Mouse (Mus musculus) 3134 (cell line): ENCODE results near the gene Baz1b.
A peak's percentile ranks its signal among the peaks of the same experiment; 100 is the strongest.

Source experiments
- DNase-seq: peaks from one replicate; pipeline ENCODE4 v3.0.0-alpha.2; 2011; ENCODE audit warnings: low spot score; ENCODE audit not compliant: insufficient read length; ENCODE audit errors: extremely low read depth

The Baz1b gene

DNA sequence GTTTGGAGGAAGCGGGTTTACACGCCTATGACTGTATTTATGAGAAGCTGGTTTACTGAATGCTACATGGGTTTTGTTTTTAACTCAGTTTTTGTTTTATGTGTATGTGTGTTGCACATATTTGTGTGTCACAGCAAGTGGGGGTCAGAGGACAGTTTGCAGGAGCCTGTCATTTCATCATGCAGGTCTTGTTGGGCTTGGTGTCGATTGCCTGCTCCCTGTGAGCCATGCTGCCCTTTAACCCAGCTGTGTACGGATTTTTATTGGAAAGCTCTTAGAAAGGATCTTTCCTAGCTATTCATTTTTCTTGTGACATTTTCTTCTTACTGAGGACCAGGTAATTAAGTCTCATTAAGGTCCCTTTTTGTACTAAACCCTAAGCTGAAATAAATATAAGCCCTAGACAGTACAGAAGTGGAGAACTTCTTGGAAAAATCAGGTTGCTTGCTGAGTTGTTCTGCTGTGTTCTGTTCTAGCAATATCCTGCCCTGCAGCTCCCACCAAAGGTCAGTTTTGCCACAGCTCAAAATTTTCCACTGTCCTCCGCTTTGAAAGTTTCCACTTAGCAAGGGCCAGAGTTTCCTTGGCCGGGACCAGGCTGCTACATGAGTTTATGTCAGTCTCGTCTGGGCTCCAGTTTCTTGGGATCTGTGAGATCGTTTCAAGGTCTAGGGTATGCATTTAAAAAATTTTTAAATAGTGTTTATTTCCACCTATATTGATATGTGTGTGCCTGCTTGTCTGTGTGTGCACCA lies 46.3 kb downstream of the Baz1b start:
- no peak for DNase-seq

DNA sequence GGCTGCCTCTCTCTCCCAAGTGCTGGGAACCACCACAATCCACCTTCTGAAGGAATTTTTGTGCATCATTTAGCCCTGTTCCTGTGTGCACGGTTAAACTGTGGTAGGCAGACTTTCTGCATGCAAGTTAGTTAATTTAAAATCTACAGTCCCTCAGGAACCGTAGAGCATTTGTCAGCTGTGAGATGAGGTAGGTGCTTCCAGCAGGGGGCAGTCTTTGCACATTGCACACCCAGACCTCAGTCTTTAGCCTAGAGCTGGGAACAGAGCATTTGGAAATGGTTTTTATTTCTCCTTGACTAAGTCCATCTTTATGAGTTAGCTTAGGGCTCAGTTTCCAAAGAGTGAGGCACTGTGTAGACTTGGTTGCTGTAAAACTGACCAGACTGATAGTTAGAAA lies 49.5 kb downstream of the Baz1b start:
- no peak for DNase-seq

DNA sequence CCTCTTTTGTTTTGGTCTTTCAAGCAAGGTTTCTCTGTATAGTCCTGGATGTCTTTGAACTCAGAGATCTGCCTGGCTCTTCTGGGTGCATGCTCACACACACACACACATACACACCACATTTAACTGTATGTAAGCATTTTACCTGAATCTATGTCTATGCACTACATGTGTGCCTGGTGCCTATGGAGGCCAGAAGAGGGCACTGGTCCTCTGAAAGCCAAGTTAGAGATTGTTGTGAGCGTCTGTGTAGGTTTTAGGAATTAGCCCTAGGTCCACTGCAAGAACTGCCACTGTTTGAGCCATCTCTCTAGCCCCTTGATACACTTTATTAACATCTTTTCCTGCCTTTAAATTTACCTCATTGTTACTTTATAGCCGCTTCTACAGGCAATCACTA lies 51.8 kb downstream of the Baz1b start:
- no peak for DNase-seq

DNA sequence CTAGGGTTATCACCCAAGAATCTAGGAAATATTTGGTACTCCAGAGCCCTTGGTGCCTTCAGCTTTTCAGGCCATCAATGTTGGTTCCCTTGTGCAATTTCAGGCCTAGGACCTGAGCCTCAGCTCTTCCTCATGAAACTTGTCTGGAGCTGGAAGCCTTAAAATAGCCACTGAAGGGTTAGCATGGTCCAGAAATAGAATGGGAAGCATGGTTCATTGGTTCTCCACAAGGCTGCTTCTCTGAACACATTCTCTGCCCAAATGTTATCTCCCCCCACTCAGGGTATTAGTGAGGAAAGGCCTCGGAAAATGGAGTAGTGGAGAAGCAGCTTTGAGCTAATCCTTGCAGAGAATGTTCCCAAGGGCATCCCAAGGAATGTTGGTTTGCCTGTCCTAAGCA lies 54.4 kb downstream of the Baz1b start:
- no peak for DNase-seq

DNA sequence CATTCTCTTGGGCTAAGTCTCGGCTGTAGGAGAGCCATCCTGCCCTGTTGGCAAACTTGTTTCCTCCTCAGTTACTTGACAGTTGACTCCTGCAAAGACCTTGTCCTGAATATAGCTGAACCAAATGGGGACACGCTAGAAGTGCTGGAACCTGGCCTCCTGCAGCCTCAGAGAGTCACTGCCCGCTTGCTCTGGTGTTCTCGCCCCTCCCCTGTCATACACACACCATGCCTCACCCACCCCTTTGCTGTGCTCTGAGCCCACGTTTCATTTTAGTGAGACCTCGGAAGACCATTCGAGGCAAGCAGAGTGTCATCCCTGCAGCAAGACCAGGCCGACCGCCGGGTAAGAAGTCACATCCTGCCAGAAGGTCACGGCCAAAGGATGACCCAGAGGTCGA lies 55.1 kb downstream of the Baz1b start:
- DNase-seq = no peak

DNA sequence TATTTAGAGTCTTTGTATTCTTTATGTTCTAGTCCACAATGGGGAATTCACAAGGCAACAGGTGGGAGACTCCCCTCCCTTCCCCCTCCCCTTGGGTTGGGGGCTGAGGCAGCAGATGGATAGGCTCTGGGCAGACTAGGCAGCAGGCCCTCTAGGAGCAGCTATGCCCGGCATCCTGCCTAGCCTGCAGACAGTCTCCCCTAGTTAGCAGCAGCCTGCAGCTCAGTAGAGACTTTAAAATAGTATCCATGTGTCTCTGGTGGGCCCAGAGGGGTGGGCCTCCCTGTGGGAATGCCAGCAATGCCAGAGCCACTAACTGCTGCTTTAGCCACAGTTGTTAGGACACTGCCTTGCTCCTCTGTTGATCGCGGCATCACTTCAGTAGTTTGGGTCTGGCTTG lies 55.5 kb downstream of the Baz1b start:
- DNase-seq = no peak

DNA sequence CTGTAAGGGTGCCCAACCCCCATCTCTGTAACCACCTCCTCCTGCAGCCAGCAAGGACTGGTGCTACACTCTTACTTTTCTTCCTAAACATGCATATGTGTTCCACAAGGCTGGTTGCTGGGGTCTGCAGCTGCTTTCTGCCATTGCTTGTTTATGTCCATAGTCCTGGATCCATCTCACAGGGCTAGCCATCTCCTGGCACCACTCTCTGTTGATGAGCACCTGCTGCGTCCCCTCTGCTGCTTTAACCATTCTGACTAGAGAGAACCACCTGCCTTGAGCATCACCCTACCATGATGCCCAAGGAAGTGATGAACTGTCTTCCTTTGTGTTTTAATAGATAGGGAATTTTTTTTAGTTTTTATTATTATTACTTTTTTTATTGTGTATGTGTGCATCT lies 56.1 kb downstream of the Baz1b start:
- no peak for DNase-seq

DNA sequence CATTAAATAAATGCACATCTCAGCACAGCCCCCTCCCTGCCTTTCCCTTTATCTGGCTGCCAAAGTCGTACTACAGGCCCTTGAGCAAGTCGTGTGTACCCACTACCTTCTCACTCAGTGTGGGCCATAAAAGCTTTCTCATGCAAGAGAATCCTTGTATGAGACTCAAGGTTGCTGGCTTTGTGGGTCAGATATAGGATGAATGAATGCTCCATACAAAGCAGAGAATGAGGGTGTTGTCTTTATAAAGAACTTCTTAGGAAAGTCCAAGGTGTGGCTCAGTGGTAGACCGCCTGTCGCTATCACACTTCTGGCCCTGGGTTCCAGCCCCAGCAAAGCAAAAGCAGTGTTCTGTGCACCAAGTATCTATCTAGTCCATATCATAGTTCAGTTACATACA lies 59.5 kb downstream of the Baz1b start:
- no peak for DNase-seq

DNA sequence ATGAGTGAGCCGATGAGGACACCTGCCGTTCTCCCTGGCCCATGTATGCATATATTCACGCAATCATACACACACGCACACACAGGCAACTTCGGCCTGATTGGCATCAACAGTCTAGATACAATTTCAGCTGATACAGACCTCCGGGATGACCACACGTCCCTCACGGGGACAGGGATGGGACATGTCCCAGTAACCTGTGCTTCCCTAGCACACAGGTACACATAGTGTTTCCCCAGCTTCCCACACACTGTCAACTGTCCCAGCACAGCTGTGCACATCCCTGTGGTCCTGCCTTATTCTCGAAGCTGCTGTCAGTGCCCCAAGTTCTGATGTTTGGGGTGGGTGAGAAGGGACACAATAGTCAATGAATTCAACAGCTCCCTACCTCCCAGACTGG lies 60.3 kb downstream of the Baz1b start:
- no peak for DNase-seq

DNA sequence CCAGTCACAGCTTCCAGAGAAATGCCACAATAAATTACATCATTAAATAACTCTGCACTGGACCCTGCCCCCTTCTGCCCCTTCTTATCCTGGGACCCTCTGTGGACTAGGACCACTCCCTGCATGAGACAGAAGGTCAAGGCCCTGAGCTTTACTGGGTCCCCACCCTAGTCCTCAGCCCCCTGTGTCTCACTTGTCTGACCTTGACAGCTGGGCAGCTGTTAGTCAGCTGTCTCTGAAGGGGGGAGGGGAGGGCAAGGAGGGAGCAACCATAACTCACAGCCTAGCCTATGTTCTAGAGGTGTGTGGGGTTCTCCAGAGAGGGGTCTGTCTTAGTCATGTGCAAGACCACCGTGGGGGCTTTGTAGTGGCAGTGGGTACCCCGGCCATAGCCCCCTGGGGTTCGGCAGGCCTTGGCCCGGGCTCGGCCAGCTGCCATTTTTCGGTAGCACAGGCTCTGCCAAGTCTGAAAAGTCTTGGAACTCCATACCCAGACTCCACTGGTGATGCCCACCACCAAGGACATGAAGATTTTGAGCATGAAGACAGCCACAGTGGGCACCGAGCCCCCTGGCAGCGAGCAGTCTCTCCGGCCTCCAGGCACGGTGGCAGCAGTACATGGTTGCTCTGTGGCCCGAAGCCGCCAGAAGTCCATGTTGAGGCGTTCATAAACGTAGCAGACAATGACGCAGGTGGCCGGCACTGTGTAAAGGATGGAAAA lies 62.1 kb downstream of the Baz1b start:
- DNase-seq = no peak

DNA sequence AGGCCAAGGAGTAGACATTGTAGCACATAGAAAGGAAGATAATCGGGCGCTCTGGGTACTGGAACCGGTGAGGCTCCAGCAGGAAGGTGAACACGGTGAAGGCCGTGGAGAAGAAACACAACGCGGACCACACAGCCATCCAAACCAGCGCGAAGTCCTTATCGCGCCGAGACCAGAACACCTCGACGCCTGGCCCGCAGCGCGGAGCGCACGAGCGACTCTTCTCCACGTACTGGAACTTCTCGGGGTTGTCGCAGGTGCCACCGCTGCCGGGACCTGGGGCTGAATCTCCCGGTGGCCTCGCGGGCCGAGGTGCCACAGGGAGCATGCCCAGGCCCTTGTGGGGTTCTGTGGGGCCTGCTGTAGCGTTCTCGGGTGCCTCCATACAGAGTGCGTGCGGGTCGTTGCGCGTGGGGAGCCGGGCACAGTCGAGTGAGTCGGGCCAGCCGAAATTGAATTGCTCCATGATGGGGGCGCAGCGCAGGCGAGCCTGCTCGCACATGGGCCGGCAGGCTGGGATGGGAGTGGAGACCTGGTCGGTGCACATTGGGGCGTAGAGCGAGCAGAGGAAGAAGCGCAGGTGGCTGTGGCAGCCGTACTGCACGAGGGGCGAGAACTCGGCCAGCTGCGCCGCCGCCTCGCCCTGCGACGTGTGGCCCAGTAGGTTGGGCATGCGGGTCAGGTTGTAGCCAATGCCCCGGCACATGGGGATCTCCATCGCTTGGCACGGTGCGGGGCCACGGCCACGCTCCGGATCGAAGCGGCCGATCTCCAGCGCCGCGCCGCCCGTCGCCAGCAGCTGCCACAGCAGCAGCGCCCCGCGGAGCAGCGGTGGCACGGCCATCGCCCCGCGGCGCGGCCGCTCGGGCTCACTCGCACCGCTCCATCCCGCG lies 63.4 kb downstream of the Baz1b start:
- DNase-seq = no peak

DNA sequence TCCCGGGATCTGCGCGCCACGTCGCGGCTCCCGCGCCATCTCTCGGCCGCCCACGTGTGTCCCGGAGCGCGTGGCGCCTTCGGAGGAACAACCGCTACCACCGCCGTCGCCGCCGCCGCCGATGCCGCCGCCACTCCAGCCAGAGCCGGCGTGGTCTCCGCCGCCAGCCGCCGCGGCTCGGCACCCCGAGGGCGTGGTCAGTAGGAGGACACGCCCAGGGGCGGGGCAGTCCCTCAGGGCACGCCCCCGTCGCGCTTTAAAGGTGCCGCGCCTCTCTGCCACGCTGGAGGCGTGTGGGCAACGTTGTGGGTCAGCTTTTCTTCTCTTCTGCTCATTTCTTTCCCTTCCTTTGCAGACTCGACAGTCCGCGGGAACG lies 64.0 kb downstream of the Baz1b start, which contains the start of gene Fzd9:
Gene Fzd9 (minus strand): TSS at position 152 of the 376 bp plus-strand sequence.
- no peak for DNase-seq

DNA sequence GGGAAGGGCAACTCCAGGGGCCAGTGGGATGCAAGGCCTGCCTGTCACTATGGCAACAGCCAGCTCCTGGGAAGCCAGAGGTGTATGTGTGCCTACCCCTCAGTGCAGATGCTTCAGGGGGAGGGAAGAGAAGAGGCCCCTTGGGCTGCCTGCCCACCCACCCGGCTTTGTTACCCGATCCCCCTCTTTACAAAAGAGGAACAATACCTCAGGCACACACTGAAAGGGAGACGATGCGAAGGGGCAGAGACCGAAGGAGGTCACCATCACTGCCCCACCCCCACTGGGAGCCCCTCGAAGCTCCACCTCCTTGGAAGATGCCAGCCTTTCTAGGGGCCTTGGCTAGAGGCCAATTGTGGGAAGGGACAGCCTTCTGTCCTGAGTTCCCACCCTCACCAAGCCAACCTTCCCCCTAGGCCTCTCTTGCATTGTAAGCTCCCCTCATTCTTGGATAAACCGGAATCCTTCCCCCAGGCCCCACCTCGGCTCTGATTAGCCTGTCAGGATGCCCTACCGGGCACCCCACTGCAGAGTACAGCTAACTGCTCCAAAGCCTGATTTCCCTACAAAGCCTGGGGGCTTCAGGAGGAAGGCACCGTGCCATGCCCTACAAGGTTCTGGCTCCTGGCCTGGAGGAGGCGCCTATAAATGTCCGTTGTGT lies 66.8 kb downstream of the Baz1b start:
- no peak for DNase-seq

DNA sequence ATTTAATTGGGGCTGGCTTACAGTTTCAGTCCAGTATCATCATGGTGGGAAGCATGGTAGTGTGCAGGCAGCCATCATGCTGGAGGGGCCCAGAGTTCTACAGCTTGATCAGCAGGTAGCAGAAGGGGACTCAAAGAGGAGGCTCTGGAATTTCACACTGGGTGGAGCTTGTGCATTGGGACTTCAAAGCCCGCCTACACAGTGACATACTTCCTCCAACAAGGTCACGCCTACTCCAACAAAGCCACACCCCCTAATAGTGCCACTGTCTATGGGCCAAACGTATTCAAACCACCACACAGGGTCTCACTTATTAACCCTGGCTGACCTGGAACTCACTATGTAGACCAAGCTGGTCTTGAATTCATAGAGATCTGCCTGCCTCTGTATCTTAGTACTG lies 69.1 kb downstream of the Baz1b start:
- DNase-seq = no peak

DNA sequence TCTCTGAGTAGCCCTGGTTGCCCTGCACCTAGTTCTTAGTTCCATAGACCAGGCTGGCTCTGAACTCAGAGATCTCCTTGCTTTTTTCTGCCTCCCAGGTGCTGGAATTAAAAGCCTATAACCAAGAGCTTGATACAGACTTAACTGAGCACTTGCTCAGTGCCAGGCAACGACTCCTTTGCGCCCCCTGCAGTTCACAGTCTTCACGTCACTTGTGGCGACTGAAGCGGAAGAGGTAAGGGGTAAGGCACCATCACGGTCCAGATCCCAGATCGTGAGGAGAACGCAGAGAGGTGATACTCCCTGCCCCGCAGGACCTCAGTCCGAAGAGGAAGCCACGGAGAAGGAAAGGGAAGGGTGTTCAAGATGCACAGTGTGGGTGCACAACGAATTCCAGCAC lies 70.5 kb downstream of the Baz1b start:
- no peak for DNase-seq

DNA sequence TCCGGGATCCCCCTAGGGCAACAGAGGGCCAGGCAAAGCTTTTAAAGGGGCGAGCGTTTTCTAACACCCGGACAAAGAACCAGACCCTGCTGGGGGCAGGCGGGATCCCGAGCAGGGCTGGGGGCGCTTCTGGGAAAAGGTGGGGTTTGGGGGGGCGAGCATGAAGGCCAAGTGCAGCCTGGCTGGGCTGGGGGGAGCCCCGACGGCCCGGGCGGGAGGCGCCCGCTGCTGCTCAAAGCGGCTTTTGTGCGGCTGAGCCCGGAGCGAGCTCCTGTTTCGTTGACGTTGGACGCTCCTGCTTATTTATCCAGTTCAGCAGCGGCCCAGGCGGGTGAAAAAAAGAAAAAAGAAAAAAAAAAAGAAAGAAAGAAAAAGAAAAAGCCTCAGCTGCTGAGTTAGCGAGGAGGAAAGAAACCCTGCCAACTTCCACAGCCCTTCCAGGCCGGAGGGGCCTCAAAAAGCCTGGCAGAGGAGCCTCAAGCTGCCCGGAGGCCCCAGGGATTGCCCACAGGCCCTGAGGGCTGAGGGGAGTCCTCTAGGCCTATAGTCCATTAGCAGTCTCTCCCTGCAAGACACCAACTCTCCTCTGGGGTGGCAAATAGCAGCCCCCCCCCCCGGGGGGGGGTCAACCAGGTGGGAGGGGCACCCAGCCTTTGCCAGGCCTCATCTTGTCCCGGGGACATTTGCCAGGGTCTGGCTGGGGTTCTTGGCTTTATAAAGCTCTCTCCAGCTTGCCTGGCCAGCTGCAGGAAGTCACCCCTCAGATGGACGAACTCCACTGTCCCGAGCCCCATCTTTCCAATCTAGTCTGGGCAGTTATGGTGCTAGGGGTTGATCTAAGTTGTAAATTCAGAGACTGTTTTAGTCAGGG lies 71.5 kb downstream of the Baz1b start:
- DNase-seq = no peak

DNA sequence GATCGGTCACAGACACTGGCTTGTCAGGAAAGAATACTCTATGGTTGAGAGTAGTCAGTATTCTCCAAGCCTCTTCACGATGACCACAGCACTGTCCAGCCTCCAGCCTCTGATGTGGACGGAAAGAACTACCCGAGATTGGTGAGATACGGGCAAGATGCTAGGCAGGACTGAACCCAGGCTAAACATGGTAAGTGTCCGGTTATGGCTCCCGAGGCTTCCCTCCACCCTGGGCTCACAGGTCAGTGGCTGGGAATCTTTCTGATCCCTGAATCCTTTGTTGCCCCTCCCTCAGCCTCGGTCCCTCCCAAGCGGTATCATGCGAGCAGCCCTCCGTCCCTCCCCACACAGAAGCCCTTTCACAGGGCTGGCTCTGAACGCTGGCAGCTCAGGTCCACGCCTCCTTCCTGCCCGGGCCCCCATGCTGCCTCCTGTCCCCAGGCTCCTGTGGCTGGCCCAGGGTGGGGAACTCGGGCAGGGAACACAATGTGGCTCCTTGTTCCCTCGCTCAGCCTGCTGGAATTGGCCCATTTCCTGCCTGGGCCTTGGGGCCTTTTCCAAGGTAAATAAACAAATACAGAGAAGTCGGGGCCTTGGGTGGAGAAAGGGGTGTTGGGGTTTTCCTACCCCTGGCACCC lies 76.9 kb downstream of the Baz1b start:
- DNase-seq = peak; percentile 82

DNA sequence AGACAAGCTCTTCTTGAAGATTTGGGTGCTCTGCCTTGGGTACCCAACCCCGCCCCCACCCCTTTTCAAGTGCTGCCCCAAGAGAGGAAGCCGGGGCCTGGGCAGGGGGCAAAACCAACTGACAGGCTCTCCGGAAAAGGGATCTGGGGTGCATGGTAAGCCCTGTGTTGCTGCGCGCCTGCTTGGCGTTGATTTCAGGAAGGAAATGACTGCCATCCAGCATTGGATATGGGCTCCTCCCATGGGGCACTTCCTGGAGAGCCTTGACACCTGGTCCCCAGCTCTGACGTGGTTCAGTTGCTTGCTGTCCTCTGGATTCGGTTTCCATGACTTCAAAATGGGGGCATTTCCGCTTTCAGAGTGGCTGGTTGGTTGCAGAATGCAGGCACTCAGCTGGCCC lies 77.5 kb downstream of the Baz1b start:
- no peak for DNase-seq

DNA sequence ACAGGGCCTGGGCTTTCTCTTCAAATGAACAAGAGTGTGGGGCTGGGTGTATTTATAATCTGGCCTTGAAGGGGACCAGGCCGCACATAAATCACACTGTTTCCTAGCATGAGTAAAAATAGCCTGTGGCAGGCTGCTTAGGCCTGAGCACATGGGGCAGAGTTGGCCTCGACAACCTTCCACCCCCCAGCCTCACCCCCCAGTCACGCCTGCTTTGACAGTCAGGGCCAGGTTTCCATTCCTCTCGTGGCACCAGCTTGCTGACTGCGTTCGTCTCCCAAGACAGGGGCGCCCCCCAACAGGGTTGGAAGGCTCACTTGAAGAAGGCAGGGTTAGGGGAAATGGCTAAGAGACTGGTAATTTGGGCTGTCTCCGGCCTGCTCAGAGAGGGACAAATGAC lies 82.4 kb downstream of the Baz1b start:
- DNase-seq = no peak

DNA sequence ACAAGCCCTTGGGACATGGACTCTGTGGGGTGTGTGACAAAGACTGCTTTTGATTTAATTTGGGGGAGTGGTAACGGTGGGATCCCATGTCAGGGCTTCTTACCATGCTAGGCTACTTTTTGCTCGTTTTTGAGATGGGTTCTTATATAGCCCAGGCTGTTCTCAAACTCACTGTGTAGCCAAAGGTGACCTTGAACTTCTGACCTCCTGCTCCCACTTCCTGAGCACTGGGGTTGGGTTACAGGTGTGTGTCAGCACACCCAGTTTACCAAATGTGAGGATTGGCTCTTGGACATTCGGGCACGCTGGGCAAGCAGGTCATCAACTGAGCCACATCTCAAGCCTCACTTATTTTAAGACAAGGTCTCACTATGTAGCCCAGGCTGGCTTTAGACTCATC lies 83.3 kb downstream of the Baz1b start:
- no peak for DNase-seq
